Mouse (Mus musculus): ENCODE results near the gene Gm10318. TPM values are rescaled to one million over a fixed set of nuclear protein-coding genes. Genes with fewer than 3 reads are reported as not detected.

The Gm10318 gene
- not detected for polyA plus RNA-seq (2014; fragmentation: Illumina TruSeq; extraction: RNeasy Lipid Tissue Mini Kit (QIAGEN cat#74804); ENCODE audit: low read depth, low replicate concordance)

DNA sequence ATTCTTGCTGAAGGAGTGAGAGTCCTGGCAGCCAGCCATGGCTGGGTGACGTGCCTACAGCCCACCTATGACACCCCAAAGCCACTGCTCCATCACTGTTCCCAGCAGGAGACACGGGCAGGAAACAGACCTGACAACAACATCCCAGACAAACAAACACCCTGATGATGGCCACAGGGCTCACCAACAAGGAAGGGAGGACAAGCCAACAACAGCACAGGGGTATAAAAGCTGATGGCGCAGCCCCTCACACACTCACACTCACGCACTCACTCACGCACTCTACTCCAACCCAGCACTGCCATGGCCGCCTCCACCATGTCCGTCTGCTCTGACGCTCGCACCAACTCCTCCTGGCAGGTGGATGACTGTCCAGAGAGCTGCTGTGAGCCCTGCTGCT is at the start of gene Gm10318:
Gene Gm10318, plus strand, starts transcription at position 301 of the 400 bp plus-strand sequence.

DNA sequence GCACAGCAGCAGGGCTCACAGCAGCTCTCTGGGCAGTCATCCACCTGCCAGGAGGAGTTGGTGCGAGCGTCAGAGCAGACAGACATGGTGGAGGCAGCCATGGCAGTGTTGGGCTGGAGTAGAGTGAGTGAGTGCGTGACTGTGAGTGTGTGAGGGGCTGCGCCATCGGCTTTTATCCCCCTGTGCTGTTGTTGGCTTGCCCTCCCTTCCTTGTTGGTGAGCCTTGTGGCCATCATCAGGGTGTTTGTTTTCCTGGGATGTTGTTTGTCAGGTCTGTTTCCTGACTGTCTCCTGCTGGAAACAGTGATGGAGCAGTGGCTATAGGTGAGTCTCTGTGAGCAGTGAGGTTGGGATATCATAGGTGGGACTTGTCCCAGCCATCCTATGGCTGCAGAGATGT is 40.9 kb upstream of the Gm10318 start, which contains the start of gene Gm9507:
Gene Gm9507, minus strand, starts transcription at position 101 of the 400 bp plus-strand sequence.

DNA sequence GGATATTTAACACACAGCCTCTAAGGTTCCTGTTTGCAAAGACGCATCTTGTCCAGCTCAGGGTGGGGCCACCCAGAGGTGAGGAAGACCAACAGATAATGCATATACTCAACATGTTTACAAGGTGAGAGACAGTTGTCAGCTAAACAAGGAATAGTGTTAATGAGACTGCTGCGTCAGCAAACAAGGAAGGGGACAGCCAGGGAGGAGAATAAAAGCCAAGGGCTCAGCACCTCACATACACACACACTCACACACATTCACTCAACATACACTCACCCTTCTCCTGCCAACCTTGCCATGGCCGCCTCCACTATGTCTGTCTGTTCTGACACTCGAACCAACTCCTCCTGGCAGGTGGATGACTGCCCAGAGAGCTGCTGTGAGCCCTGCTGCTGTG is 38.3 kb upstream of the Gm10318 start, which contains the start of gene Gm2696:
Gene Gm2696, plus strand, starts transcription at position 301 of the 400 bp plus-strand sequence.

DNA sequence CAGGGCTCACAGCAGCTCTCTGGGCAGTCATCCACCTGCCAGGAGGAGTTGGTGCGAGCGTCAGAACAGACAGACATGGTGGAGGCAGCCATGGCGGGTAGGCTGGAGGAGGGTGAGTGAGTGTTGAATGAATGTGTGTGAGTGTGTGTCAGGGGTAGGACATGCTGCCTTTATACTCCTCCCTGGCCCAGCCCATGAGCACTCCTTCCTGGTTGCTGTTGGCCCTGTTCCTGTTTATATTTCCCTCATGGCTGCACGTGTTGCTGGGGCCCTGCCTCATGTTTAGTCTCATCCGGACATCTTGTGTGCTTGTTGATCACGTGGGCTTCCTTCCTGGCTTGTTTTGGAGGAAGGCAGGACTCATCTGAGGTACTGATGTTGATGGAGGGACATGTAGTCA is 25.7 kb upstream of the Gm10318 start, which contains the start of gene Krtap10-4:
Gene Krtap10-4, minus strand, starts transcription at position 145 of the 400 bp plus-strand sequence.

DNA sequence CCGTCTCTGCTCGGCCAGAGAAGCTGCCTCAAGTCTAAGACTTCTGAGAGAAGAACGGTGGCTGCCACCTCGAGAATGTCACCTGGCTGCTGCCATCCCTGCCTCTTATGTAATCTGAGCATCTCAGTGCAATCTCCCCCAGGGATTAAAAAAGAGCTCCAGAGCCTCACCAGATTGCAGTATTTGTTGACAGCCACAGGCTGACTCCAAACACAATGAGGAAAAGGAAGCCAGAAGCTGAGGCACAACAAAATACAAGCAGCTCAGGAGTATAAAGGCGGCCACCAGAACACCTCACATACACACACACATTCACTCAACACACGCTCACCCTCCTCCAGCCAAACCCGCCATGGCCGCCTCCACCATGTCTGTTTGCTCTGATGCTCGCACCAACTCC is 17.0 kb upstream of the Gm10318 start, which contains the start of gene Krtap10-10:
Gene Krtap10-10, plus strand, starts transcription at position 301 of the 400 bp plus-strand sequence.

DNA sequence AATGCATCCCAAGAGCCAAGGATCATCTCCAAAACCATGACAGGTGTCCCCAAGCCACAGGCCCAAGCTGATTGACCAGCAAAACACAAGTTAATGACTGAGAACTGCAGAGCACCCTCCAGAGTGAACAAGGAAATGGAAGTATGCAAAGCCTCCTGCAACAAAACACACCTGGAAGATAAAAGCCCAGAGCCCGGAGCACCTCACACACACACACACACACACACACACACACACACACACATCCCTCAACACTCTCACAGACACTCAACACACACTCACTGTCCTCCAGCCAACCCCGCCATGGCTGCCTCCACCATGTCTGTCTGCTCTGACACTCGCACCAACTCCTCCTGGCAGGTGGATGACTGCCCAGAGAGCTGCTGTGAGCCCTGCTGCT is 6.2 kb upstream of the Gm10318 start, which contains the start of gene Gm36176:
Gene Gm36176, plus strand, starts transcription at position 301 of the 400 bp plus-strand sequence.

DNA sequence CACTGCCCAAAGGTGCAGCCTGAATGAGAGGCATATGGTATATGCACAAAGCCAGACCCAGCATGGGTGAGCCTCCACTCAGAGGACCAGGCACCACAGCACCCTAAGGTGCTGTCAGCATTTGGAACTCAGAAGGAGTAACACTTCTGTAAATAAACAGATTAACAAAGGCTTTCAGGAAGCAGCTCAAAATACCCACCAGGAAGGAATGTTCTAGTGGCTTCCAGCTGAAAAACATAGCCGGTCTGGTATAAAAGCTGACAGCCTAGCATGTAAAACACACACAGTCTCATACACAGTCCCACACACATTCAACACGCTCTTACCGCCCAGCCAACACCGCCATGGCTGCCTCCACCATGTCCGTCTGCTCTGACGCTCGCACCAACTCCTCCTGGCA is 9.0 kb downstream of the Gm10318 start, which contains the start of gene Gm3285:
Gene Gm3285, plus strand, starts transcription at position 301 of the 400 bp plus-strand sequence.

DNA sequence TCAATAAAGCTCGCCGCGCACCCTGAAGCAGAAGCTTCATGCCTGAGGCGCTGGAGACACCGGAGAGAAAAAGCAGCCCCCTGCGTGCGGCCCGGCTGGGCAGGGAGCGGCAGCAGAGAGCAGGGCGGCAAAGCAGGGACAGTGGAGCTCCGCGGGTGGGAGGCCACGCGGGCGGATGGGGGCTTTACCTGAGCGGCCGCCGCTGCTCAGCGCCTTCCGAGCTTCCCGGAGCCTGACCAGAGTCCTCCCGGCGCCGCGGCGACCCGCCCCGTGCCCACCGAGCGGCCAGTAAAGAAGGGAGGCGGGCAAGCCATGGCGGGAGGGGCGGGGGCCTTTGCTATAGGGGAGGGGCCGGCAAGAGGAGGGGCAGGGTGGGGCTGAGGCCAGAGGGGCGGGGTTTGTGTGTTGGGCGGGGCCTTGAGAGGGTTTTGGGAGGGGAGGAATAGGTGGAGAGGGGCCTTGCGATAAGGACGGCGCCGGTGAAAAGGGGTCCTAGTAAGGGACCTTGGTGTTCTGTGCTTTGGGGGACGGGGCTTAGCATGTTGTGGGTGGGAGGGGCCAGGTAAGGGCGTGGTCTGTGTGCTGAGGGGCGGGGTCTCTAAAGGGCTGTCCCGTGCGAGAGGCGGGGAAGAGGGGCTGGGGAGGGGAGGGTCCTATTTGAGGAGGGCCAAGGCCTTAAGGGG is 49.7 kb downstream of the Gm10318 start, which contains the start of gene Lrrc3:
Gene Lrrc3, minus strand, starts transcription at position 326 of the 683 bp plus-strand sequence.

Other genes with a start within 250 kb of the Gm10318 start
- gene Sumo3, start 246.8 kb upstream of the Gm10318 start, polyA plus RNA-seq (2014; fragmentation: Illumina TruSeq; extraction: RNeasy Lipid Tissue Mini Kit (QIAGEN cat#74804); ENCODE audit: low read depth, low replicate concordance) = 76.1 TPM
- 1.6 TPM for gene Gm49325, start 246.7 kb upstream of the Gm10318 start, polyA plus RNA-seq (2014; fragmentation: Illumina TruSeq; extraction: RNeasy Lipid Tissue Mini Kit (QIAGEN cat#74804); ENCODE audit: low read depth, low replicate concordance)
- gene Ube2g2, start 230.6 kb upstream of the Gm10318 start, polyA plus RNA-seq (2014; fragmentation: Illumina TruSeq; extraction: RNeasy Lipid Tissue Mini Kit (QIAGEN cat#74804); ENCODE audit: low read depth, low replicate concordance) = 7.3 TPM
- not detected for gene Tspear, start 166.3 kb upstream of the Gm10318 start, polyA plus RNA-seq (2014; fragmentation: Illumina TruSeq; extraction: RNeasy Lipid Tissue Mini Kit (QIAGEN cat#74804); ENCODE audit: low read depth, low replicate concordance)
- gene Gm19402, start 162.1 kb upstream of the Gm10318 start, polyA plus RNA-seq (2014; fragmentation: Illumina TruSeq; extraction: RNeasy Lipid Tissue Mini Kit (QIAGEN cat#74804); ENCODE audit: low read depth, low replicate concordance) = not detected
- gene Gm9508, start 155.6 kb upstream of the Gm10318 start, polyA plus RNA-seq (2014; fragmentation: Illumina TruSeq; extraction: RNeasy Lipid Tissue Mini Kit (QIAGEN cat#74804); ENCODE audit: low read depth, low replicate concordance) = not detected
- gene Gm10272, start 146.2 kb upstream of the Gm10318 start, polyA plus RNA-seq (2014; fragmentation: Illumina TruSeq; extraction: RNeasy Lipid Tissue Mini Kit (QIAGEN cat#74804); ENCODE audit: low read depth, low replicate concordance) = not detected
- gene Gm10024, start 141.4 kb upstream of the Gm10318 start, polyA plus RNA-seq (2014; fragmentation: Illumina TruSeq; extraction: RNeasy Lipid Tissue Mini Kit (QIAGEN cat#74804); ENCODE audit: low read depth, low replicate concordance) = not detected
- gene Gm10142, start 137.1 kb upstream of the Gm10318 start, polyA plus RNA-seq (2014; fragmentation: Illumina TruSeq; extraction: RNeasy Lipid Tissue Mini Kit (QIAGEN cat#74804); ENCODE audit: low read depth, low replicate concordance) = not detected
- not detected for gene Krtap12-1, start 132.3 kb upstream of the Gm10318 start, polyA plus RNA-seq (2014; fragmentation: Illumina TruSeq; extraction: RNeasy Lipid Tissue Mini Kit (QIAGEN cat#74804); ENCODE audit: low read depth, low replicate concordance)
- gene Gm10100, start 126.4 kb upstream of the Gm10318 start, polyA plus RNA-seq (2014; fragmentation: Illumina TruSeq; extraction: RNeasy Lipid Tissue Mini Kit (QIAGEN cat#74804); ENCODE audit: low read depth, low replicate concordance) = not detected
- gene Gm18596, start 110.2 kb upstream of the Gm10318 start, polyA plus RNA-seq (2014; fragmentation: Illumina TruSeq; extraction: RNeasy Lipid Tissue Mini Kit (QIAGEN cat#74804); ENCODE audit: low read depth, low replicate concordance) = not detected
- not detected for gene Gm9736, start 101.5 kb upstream of the Gm10318 start, polyA plus RNA-seq (2014; fragmentation: Illumina TruSeq; extraction: RNeasy Lipid Tissue Mini Kit (QIAGEN cat#74804); ENCODE audit: low read depth, low replicate concordance)
- gene Gm3233, start 93.2 kb upstream of the Gm10318 start, polyA plus RNA-seq (2014; fragmentation: Illumina TruSeq; extraction: RNeasy Lipid Tissue Mini Kit (QIAGEN cat#74804); ENCODE audit: low read depth, low replicate concordance) = not detected
- not detected for gene Gm3238, start 81.5 kb upstream of the Gm10318 start, polyA plus RNA-seq (2014; fragmentation: Illumina TruSeq; extraction: RNeasy Lipid Tissue Mini Kit (QIAGEN cat#74804); ENCODE audit: low read depth, low replicate concordance)
- not detected for gene Gm7138, start 75.9 kb upstream of the Gm10318 start, polyA plus RNA-seq (2014; fragmentation: Illumina TruSeq; extraction: RNeasy Lipid Tissue Mini Kit (QIAGEN cat#74804); ENCODE audit: low read depth, low replicate concordance)
- gene Gm3250, start 70.3 kb upstream of the Gm10318 start, polyA plus RNA-seq (2014; fragmentation: Illumina TruSeq; extraction: RNeasy Lipid Tissue Mini Kit (QIAGEN cat#74804); ENCODE audit: low read depth, low replicate concordance) = not detected
- gene Gm7137, start 64.7 kb upstream of the Gm10318 start, polyA plus RNA-seq (2014; fragmentation: Illumina TruSeq; extraction: RNeasy Lipid Tissue Mini Kit (QIAGEN cat#74804); ENCODE audit: low read depth, low replicate concordance) = not detected
- gene Gm9639, start 57.8 kb upstream of the Gm10318 start, polyA plus RNA-seq (2014; fragmentation: Illumina TruSeq; extraction: RNeasy Lipid Tissue Mini Kit (QIAGEN cat#74804); ENCODE audit: low read depth, low replicate concordance) = not detected
- not detected for gene Gm19668, start 53.7 kb upstream of the Gm10318 start, polyA plus RNA-seq (2014; fragmentation: Illumina TruSeq; extraction: RNeasy Lipid Tissue Mini Kit (QIAGEN cat#74804); ENCODE audit: low read depth, low replicate concordance)
- not detected for gene Gm9507, start 41.0 kb upstream of the Gm10318 start, polyA plus RNA-seq (2014; fragmentation: Illumina TruSeq; extraction: RNeasy Lipid Tissue Mini Kit (QIAGEN cat#74804); ENCODE audit: low read depth, low replicate concordance)
- not detected for gene Gm2696, start 38.2 kb upstream of the Gm10318 start, polyA plus RNA-seq (2014; fragmentation: Illumina TruSeq; extraction: RNeasy Lipid Tissue Mini Kit (QIAGEN cat#74804); ENCODE audit: low read depth, low replicate concordance)
- not detected for gene Krtap10-4, start 25.8 kb upstream of the Gm10318 start, polyA plus RNA-seq (2014; fragmentation: Illumina TruSeq; extraction: RNeasy Lipid Tissue Mini Kit (QIAGEN cat#74804); ENCODE audit: low read depth, low replicate concordance)
- gene Krtap10-10, start 16.9 kb upstream of the Gm10318 start, polyA plus RNA-seq (2014; fragmentation: Illumina TruSeq; extraction: RNeasy Lipid Tissue Mini Kit (QIAGEN cat#74804); ENCODE audit: low read depth, low replicate concordance) = not detected
- gene Gm36176, start 6.1 kb upstream of the Gm10318 start, polyA plus RNA-seq (2014; fragmentation: Illumina TruSeq; extraction: RNeasy Lipid Tissue Mini Kit (QIAGEN cat#74804); ENCODE audit: low read depth, low replicate concordance) = not detected
- not detected for gene Gm3285, start 9.1 kb downstream of the Gm10318 start, polyA plus RNA-seq (2014; fragmentation: Illumina TruSeq; extraction: RNeasy Lipid Tissue Mini Kit (QIAGEN cat#74804); ENCODE audit: low read depth, low replicate concordance)
- gene Lrrc3, start 49.7 kb downstream of the Gm10318 start, polyA plus RNA-seq (2014; fragmentation: Illumina TruSeq; extraction: RNeasy Lipid Tissue Mini Kit (QIAGEN cat#74804); ENCODE audit: low read depth, low replicate concordance) = 2.1 TPM
- gene Trpm2, start 117.7 kb downstream of the Gm10318 start, polyA plus RNA-seq (2014; fragmentation: Illumina TruSeq; extraction: RNeasy Lipid Tissue Mini Kit (QIAGEN cat#74804); ENCODE audit: low read depth, low replicate concordance) = 0.38 TPM
- gene 1810043G02Rik, start 125.7 kb downstream of the Gm10318 start, polyA plus RNA-seq (2014; fragmentation: Illumina TruSeq; extraction: RNeasy Lipid Tissue Mini Kit (QIAGEN cat#74804); ENCODE audit: low read depth, low replicate concordance) = 1.0 TPM
- 2.6 TPM for gene Pfkl, start 157.2 kb downstream of the Gm10318 start, polyA plus RNA-seq (2014; fragmentation: Illumina TruSeq; extraction: RNeasy Lipid Tissue Mini Kit (QIAGEN cat#74804); ENCODE audit: low read depth, low replicate concordance)
- 0.41 TPM for gene Dnmt3l, start 189.1 kb downstream of the Gm10318 start, polyA plus RNA-seq (2014; fragmentation: Illumina TruSeq; extraction: RNeasy Lipid Tissue Mini Kit (QIAGEN cat#74804); ENCODE audit: low read depth, low replicate concordance)
- gene Aire, start 190.8 kb downstream of the Gm10318 start, polyA plus RNA-seq (2014; fragmentation: Illumina TruSeq; extraction: RNeasy Lipid Tissue Mini Kit (QIAGEN cat#74804); ENCODE audit: low read depth, low replicate concordance) = not detected
- 8.6 TPM for gene Icosl, start 216.4 kb downstream of the Gm10318 start, polyA plus RNA-seq (2014; fragmentation: Illumina TruSeq; extraction: RNeasy Lipid Tissue Mini Kit (QIAGEN cat#74804); ENCODE audit: low read depth, low replicate concordance)